ENCODE assay signal across 20 mouse cellular contexts in genomic region chr11:54808177-54808576, GRCm38 (mm10). TPM values are rescaled to one million over a fixed set of nuclear protein-coding genes. Genes with fewer than 3 reads are reported as not detected.
A peak's percentile ranks its signal among the peaks of the same experiment; 100 is the strongest.
DNase-seq lines count a peak whose midpoint lies in the region; ATAC-seq lines count a peak whose summit lies in the region.
"Had no signal": no experiment of that assay in that cellular context is flagged by ENCODE, and none has a peak within 500 bp of the region (broad histone marks: within the 10 kb centered on the region; RNA-seq: fewer than 3 reads in every experiment).

No protein-coding gene starts in this region.

- DNase-seq in B cell, adult 2 months = peak; percentile 59 to 64
- DNase-seq in CD4-positive, CD25-positive, alpha-beta regulatory T cell, adult 2 months (ENCODE audit: low read depth, low spot score) = peak; percentile 57
- no peak for DNase-seq in urinary bladder, adult 18-20 months (ENCODE audit: low spot score in 2 of 2)
- DNase-seq in frontal cortex, postnatal 14 days (ENCODE audit: low spot score in 2 of 2) = no peak
- DNase-seq: cerebellum, adult 11 months; cerebellum, postnatal 36 days; kidney, adult 18-20 months; kidney, postnatal 36 days; layer of hippocampus, adult 9-11 months; lung, adult 2 months; thymus, postnatal 36 days had no signal

- H3K4me1 ChIP-seq in brown adipose tissue, adult 24 weeks (ENCODE audit: control insufficient read depth, insufficient read depth, insufficient read length, low read length) = peaks cover 7% of the 10 kb centered on the region
- no peaks in the 10 kb centered on the region for H3K4me1 ChIP-seq in kidney, embryonic 16.5 days (ENCODE audit: insufficient read depth, low read length)

- H3K27ac ChIP-seq in brown adipose tissue, adult 24 weeks (replicated peaks; ENCODE audit: low read depth, low read length) = peak overlapping the region; percentile 61
- H3K27ac ChIP-seq in kidney, embryonic 16.5 days (ENCODE audit: low read length) = no peak overlapping the region
- H3K27ac ChIP-seq: hindbrain, embryonic 15.5 days; midbrain, embryonic 12.5 days; neural tube, embryonic 15.5 days had no signal

- ATAC-seq in megakaryocyte progenitor cell, adult 5-6 weeks (replicated peaks; ENCODE audit: poor library complexity) = peak; percentile 47
- no peak for ATAC-seq in kidney, embryonic 16.5 days (ENCODE audit: low FRiP score, low TSS enrichment)
- ATAC-seq: forebrain, embryonic 16.5 days had no signal

- H3K4me3 ChIP-seq in brown adipose tissue, adult 24 weeks (ENCODE audit: insufficient read depth, low read depth, low read length) = no peak overlapping the region
- H3K4me3 ChIP-seq in kidney, embryonic 16.5 days (ENCODE audit: low read length) = no peak overlapping the region
- H3K4me3 ChIP-seq: erythroblast, embryonic 14.5 days; hindbrain, embryonic 15.5 days; midbrain, embryonic 12.5 days; myocyte; neural tube, embryonic 15.5 days had no signal

- no peaks in the 10 kb centered on the region for H3K36me3 ChIP-seq in kidney, embryonic 16.5 days (ENCODE audit: insufficient read depth, low read length)
- H3K36me3 ChIP-seq: hindbrain, embryonic 15.5 days; midbrain, embryonic 12.5 days; neural tube, embryonic 15.5 days had no signal

- no peak overlapping the region for H3K9ac ChIP-seq in kidney, embryonic 16.5 days (replicated peaks; ENCODE audit: low read length)
- H3K9ac ChIP-seq: hindbrain, embryonic 15.5 days; midbrain, embryonic 12.5 days; neural tube, embryonic 15.5 days had no signal

- H3K27me3 ChIP-seq in kidney, embryonic 16.5 days (ENCODE audit: insufficient read depth, low read length) = no peaks in the 10 kb centered on the region
- H3K27me3 ChIP-seq: hindbrain, embryonic 15.5 days; midbrain, embryonic 12.5 days; neural tube, embryonic 15.5 days had no signal

- no peak overlapping the region for H3K4me2 ChIP-seq in kidney, embryonic 16.5 days (replicated peaks; ENCODE audit: low read depth, low read length)
- H3K4me2 ChIP-seq: hindbrain, embryonic 15.5 days; midbrain, embryonic 12.5 days; neural tube, embryonic 15.5 days had no signal

- 88% methylated on average over 4 of the region's 4 CpGs for WGBS in kidney, embryonic 16.5 days

- H3K9me3 ChIP-seq in kidney, embryonic 16.5 days (ENCODE audit: low read length) = no peaks in the 10 kb centered on the region
- H3K9me3 ChIP-seq: hindbrain, embryonic 15.5 days; midbrain, embryonic 12.5 days; neural tube, embryonic 15.5 days had no signal

RNA-seq across cellular contexts. Expression of gene Cdc42se2, which starts 20.7 kb away (rescaled TPM):
- 11.8 and 18.7 TPM in 2 replicates for polyA plus RNA-seq in brown adipose tissue, adult 24 weeks (2012; ENCODE audit: insufficient read depth, insufficient read length, missing spikeins)
- 39.1 and 41.1 TPM in 2 replicates for total RNA-seq in megakaryocyte progenitor cell, adult 5-6 weeks (2015)
- total RNA-seq in megakaryocyte progenitor cell, adult 5-6 weeks (2017) = 51.9 and 52.0 TPM in 2 replicates
- 98.6 and 103 TPM in 2 replicates for polyA plus RNA-seq in kidney, embryonic 16.5 days (2015; fragmentation: Nextera tagmentation; extraction: Ambion mirVana)

RNA-seq across cellular contexts. Expression of gene Lyrm7, which starts 52.5 kb away (rescaled TPM):
- 51.4 and 62.3 TPM in 2 replicates for polyA plus RNA-seq in brown adipose tissue, adult 24 weeks (2012; ENCODE audit: insufficient read depth, insufficient read length, missing spikeins)
- 2.9 and 5.3 TPM in 2 replicates for total RNA-seq in megakaryocyte progenitor cell, adult 5-6 weeks (2015)
- total RNA-seq in megakaryocyte progenitor cell, adult 5-6 weeks (2017) = 2.0 and 4.1 TPM in 2 replicates
- 6.3 and 9.2 TPM in 2 replicates for polyA plus RNA-seq in kidney, embryonic 16.5 days (2015; fragmentation: Nextera tagmentation; extraction: Ambion mirVana)
- polyA plus RNA-seq: erythroblast, embryonic 14.5 days had no signal

RNA-seq across cellular contexts. Expression of gene Hint1, which starts 58.0 kb away (rescaled TPM):
- 558 and 608 TPM in 2 replicates for polyA plus RNA-seq in brown adipose tissue, adult 24 weeks (2012; ENCODE audit: insufficient read depth, insufficient read length, missing spikeins)
- 458 and 490 TPM in 2 replicates for total RNA-seq in megakaryocyte progenitor cell, adult 5-6 weeks (2015)
- total RNA-seq in megakaryocyte progenitor cell, adult 5-6 weeks (2017) = 506 and 582 TPM in 2 replicates
- 540 and 595 TPM in 2 replicates for polyA plus RNA-seq in kidney, embryonic 16.5 days (2015; fragmentation: Nextera tagmentation; extraction: Ambion mirVana)

Comparison
In these comparisons a context has a peak if more than half of its experiments do, and no peak if none do; other contexts are left out.
1. DNase-seq: peak in B cell, adult 2 months (2 of 2) and CD4-positive, CD25-positive, alpha-beta regulatory T cell, adult 2 months (single experiment); none in urinary bladder, adult 18-20 months (0 of 2) and frontal cortex, postnatal 14 days (0 of 2).